8 mouse cellular contexts compared by ENCODE assay signal in the genomic region with DNA sequence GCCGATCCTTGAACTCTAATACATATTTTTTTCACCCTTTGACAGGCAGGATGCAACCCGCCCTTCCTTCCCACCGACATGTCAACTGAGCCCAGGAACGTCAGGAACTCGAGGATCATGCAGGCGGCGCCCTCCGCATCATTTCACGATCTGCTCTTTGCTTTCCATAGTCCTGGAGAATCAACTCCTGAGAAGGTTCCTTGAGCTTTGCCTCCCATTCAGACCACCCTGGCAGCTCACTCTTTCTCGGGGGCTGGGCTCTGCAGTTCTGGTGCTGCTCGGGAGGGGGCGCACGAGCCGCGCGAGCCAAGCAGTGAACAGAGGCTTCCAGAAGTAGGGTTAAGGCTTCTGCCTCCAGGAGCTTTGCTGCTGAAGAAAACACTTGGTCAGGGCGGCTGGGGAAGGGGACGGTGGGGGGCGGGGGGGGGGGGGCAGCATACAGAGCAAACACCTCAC. TPM values are rescaled to one million over a fixed set of nuclear protein-coding genes. Genes with fewer than 3 reads are reported as not detected.
DNase-seq lines count a peak whose midpoint lies in the region; ATAC-seq and TF ChIP-seq lines count a peak whose summit lies in the region.

No protein-coding gene starts in this region.

- peak overlapping the region; percentile 43; the same call in 1 of the 2 replicates for H3K4me3 ChIP-seq in embryonic facial prominence, embryonic 10.5 days
- peak overlapping the region; percentile 36; the same call in 1 of the 2 replicates for H3K4me3 ChIP-seq in heart, adult 2 months
- H3K4me3 ChIP-seq in limb, embryonic 13.5 days, result peak overlapping the region; percentile 14; the same call in 1 of the 2 replicates
- no peak overlapping the region for H3K4me3 ChIP-seq in midbrain, embryonic 14.5 days (replicated peaks; ENCODE audit: low read depth, low read length)

- H3K4me2 ChIP-seq in limb, embryonic 13.5 days (replicated peaks), result peak overlapping the region; percentile 46
- H3K4me2 ChIP-seq in midbrain, embryonic 14.5 days (ENCODE audit: low read length), result peak overlapping the region; percentile 41

- ATAC-seq in limb, embryonic 13.5 days (ENCODE audit: low FRiP score, low read depth), result peak; percentile 84
- ATAC-seq in midbrain, embryonic 14.5 days (ENCODE audit: low FRiP score, low TSS enrichment), result peak; percentile 73; the same call in 1 of the 2 replicates
- ATAC-seq in erythroblast, adult 5-6 weeks (replicated peaks; ENCODE audit: low FRiP score, poor library complexity, severe bottlenecking), result no peak

- intact Hi-C loops in heart, adult 2 months (cut with DNase I), result loop anchor here (5.0 kb wide), 2 partner anchors 91 to 141 kb away; no protein-coding TSS in a partner anchor

- peak overlapping the region; percentile 36; the same call in 1 of the 2 replicates for H3K9ac ChIP-seq in heart, adult 2 months (ENCODE audit: low read depth, low read length)
- no peak overlapping the region for H3K9ac ChIP-seq in limb, embryonic 13.5 days
- no peak overlapping the region for H3K9ac ChIP-seq in midbrain, embryonic 14.5 days (replicated peaks; ENCODE audit: low read length)

- peaks cover 9% of the 10 kb centered on the region for H3K4me1 ChIP-seq in embryonic facial prominence, embryonic 10.5 days
- H3K4me1 ChIP-seq in heart, adult 2 months (ENCODE audit: control insufficient read depth, insufficient read depth, low read length), result peaks cover 1% of the 10 kb centered on the region; the same call in 1 of the 2 replicates
- H3K4me1 ChIP-seq in limb, embryonic 13.5 days, result no peaks in the 10 kb centered on the region
- H3K4me1 ChIP-seq in midbrain, embryonic 14.5 days (ENCODE audit: control insufficient read depth, insufficient read depth, low read length), result no peaks in the 10 kb centered on the region

- peak; percentile 85 for TF ChIP-seq CTCF in heart, adult 2 months (IDR thresholded peaks at IDR 0.05)

- peak; percentile 51 for DNase-seq in adrenal gland, adult 8-10 months
- DNase-seq in embryonic facial prominence, embryonic 10.5 days (ENCODE audit: low spot score), result peak; percentile 87
- DNase-seq in heart, adult 2 months, result peak; percentile 83 to 91
- peak; percentile 79 for DNase-seq in kidney, adult 18-20 months
- DNase-seq in midbrain, embryonic 14.5 days, result peak; percentile 70
- peak; percentile 42 for DNase-seq in spleen, adult 12 weeks (ENCODE audit: low spot score)

- no peaks in the 10 kb centered on the region for H3K9me3 ChIP-seq in embryonic facial prominence, embryonic 10.5 days
- H3K9me3 ChIP-seq in limb, embryonic 13.5 days, result no peaks in the 10 kb centered on the region
- no peaks in the 10 kb centered on the region for H3K9me3 ChIP-seq in midbrain, embryonic 14.5 days (ENCODE audit: control insufficient read depth, low read length)

- no peak for TF ChIP-seq POLR2A in heart, adult 2 months (IDR thresholded peaks at IDR 0.05; ENCODE audit: insufficient read depth, low read depth, low read length)

- no peaks in the 10 kb centered on the region for H3K27me3 ChIP-seq in embryonic facial prominence, embryonic 10.5 days (replicated peaks; ENCODE audit: low read depth, poor library complexity, severe bottlenecking)
- no peaks in the 10 kb centered on the region for H3K27me3 ChIP-seq in heart, adult 2 months (ENCODE audit: control insufficient read depth, insufficient read depth, low read length)
- H3K27me3 ChIP-seq in limb, embryonic 13.5 days, result no peaks in the 10 kb centered on the region
- H3K27me3 ChIP-seq in midbrain, embryonic 14.5 days (ENCODE audit: control insufficient read depth, insufficient read depth, low read length), result no peaks in the 10 kb centered on the region

- no peaks in the 10 kb centered on the region for H3K36me3 ChIP-seq in embryonic facial prominence, embryonic 10.5 days (replicated peaks)
- no peaks in the 10 kb centered on the region for H3K36me3 ChIP-seq in heart, adult 2 months (ENCODE audit: control insufficient read depth, insufficient read depth, low read length)
- no peaks in the 10 kb centered on the region for H3K36me3 ChIP-seq in limb, embryonic 13.5 days
- H3K36me3 ChIP-seq in midbrain, embryonic 14.5 days (ENCODE audit: control insufficient read depth, insufficient read depth, low read length), result no peaks in the 10 kb centered on the region

- peak overlapping the region; percentile 30; the same call in 1 of the 2 replicates for H3K27ac ChIP-seq in embryonic facial prominence, embryonic 10.5 days (replicated peaks)
- H3K27ac ChIP-seq in heart, adult 2 months, result peak overlapping the region; percentile 75
- no peak overlapping the region for H3K27ac ChIP-seq in limb, embryonic 13.5 days
- no peak overlapping the region for H3K27ac ChIP-seq in midbrain, embryonic 14.5 days (replicated peaks; ENCODE audit: low read depth, low read length)

- TF ChIP-seq EP300 in heart, adult 2 months (IDR thresholded peaks at IDR 0.05; ENCODE audit: insufficient read depth, low read depth, low read length), result peak; percentile 72; the same call in 1 of the 2 replicates

- no peaks in the 10 kb centered on the region for H3K79me2 ChIP-seq in heart, adult 2 months (replicated peaks; ENCODE audit: control insufficient read depth, insufficient read depth, low read length)

- WGBS in embryonic facial prominence, embryonic 10.5 days, result 10% methylated on average over 18 of the region's 19 CpGs
- 3% methylated on average over 19 of the region's 19 CpGs for WGBS in heart, adult 2 months
- WGBS in limb, embryonic 13.5 days, result 8% methylated on average over 19 of the region's 19 CpGs
- WGBS in midbrain, embryonic 14.5 days, result 9% methylated on average over 18 of the region's 19 CpGs

RNA-seq across cellular contexts. Expression of gene Msgn1, which starts 12.6 kb away (rescaled TPM):
- total RNA-seq in adrenal gland, adult 8-10 months (2022), result not detected
- not detected in 2 replicates for polyA plus RNA-seq in embryonic facial prominence, embryonic 10.5 days (2016; fragmentation: Nextera tagmentation; extraction: Ambion mirVana)
- not detected for total RNA-seq in heart, adult 2 months (2021)
- polyA plus RNA-seq in heart, adult 2 months (2012; rRNA removed), result not detected in 2 replicates
- polyA plus RNA-seq in limb, embryonic 13.5 days (2015; fragmentation: Nextera tagmentation; extraction: Ambion mirVana), result not detected in 2 replicates
- polyA plus RNA-seq in midbrain, embryonic 14.5 days (2014; fragmentation: Nextera tagmentation; extraction: Ambion mirVana), result not detected in 2 replicates
- total RNA-seq in erythroblast, adult 5-6 weeks (2015; ENCODE audit: low replicate concordance), result not detected in 2 replicates
- not detected in 2 replicates for total RNA-seq in erythroblast, adult 5-6 weeks (2017; ENCODE audit: low replicate concordance)

RNA-seq across cellular contexts. Expression of gene Kcns3, which starts 45.3 kb away (rescaled TPM):
- total RNA-seq in adrenal gland, adult 8-10 months (2022), result 1 to 10 TPM; 2.6 to 7.6 (median 3.8) TPM
- polyA plus RNA-seq in embryonic facial prominence, embryonic 10.5 days (2016; fragmentation: Nextera tagmentation; extraction: Ambion mirVana), result 0.11 and 0.30 TPM in 2 replicates
- total RNA-seq in heart, adult 2 months (2021), result under 1 TPM; 0.36 to 0.86 TPM
- 0.44 and 0.64 TPM in 2 replicates for polyA plus RNA-seq in heart, adult 2 months (2012; rRNA removed)
- 0.96 and 1.9 TPM in 2 replicates for polyA plus RNA-seq in limb, embryonic 13.5 days (2015; fragmentation: Nextera tagmentation; extraction: Ambion mirVana)
- polyA plus RNA-seq in midbrain, embryonic 14.5 days (2014; fragmentation: Nextera tagmentation; extraction: Ambion mirVana), result 0.18 and 0.46 TPM in 2 replicates
- total RNA-seq in erythroblast, adult 5-6 weeks (2015; ENCODE audit: low replicate concordance), result not detected in 2 replicates
- not detected in 2 replicates for total RNA-seq in erythroblast, adult 5-6 weeks (2017; ENCODE audit: low replicate concordance)

Comparison
In these comparisons a context has a peak if more than half of its experiments do, and no peak if none do; other contexts are left out.
1. H3K27ac ChIP-seq: peak in embryonic facial prominence, embryonic 10.5 days (single experiment) and heart, adult 2 months (single experiment); none in limb, embryonic 13.5 days (single experiment) and midbrain, embryonic 14.5 days (single experiment).
2. Peak in every context shown above with its lines, with median percentiles within 50 percentile points of each other: DNase-seq.